Mouse (Mus musculus) lung, postnatal 0 days (tissue): ENCODE results near the gene Apoc4.

Experiments
- CTCF ChIP-seq: IDR thresholded peaks from 2 replicates; pipeline ENCODE4 v1.5.1; 2016; ENCODE audit warnings: antibody characterized with exemption, mild to moderate bottlenecking
- EP300 ChIP-seq: IDR thresholded peaks from 2 replicates; pipeline ENCODE4 v1.6.1; 2016; ENCODE audit warnings: antibody characterized with exemption, mild to moderate bottlenecking, control low read depth

DNA sequence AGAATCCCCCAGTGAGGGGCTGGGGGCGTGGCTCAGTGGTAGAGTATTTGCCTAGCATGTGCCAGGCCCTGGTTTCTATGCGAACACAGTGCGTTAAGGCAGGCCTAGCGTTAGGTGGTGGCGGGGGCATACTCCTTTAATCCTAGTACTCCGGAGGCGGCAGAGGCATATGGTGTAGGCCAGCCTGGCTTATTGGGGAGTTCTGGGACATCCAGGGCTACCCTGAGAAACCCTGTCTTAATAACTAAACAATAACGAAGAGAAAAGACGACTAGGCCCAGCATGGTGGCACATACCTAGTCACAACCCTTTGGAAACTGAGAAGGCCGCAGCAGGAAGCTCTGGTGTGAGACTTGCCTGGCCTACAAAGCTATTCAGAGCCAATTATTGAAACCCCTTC is 6.8 kb upstream of the Apoc4 start:
- TF ChIP-seq CTCF (no peak), EP300 (no peak)
